Mouse (Mus musculus) midbrain, embryonic 10.5 days (tissue): ENCODE data around the gene Notch1. TPM values are rescaled to one million over a fixed set of nuclear protein-coding genes. Genes with fewer than 3 reads are reported as not detected.

Experiments used
- DNase-seq: peaks from one replicate; pipeline ENCODE4 v3.0.0-alpha.2; 2017; ENCODE audit warnings: low spot score
- H3K27ac ChIP-seq: fragments of 300-500 bp; sonication (generic); replicated peaks from 2 replicates; pipeline ENCODE4 v1.5.1; 2016; ENCODE audit warnings: mild to moderate bottlenecking
- H3K27me3 ChIP-seq: fragments of 300-500 bp; sonication (generic); 2 replicates; pipeline ENCODE4 v1.6.1; 2016; ENCODE audit warnings: low read depth, mild to moderate bottlenecking; ENCODE audit not compliant: poor library complexity, severe bottlenecking
- H3K36me3 ChIP-seq: fragments of 300-500 bp; sonication (generic); 2 replicates; pipeline ENCODE4 v1.6.1; 2016; ENCODE audit warnings: mild to moderate bottlenecking, moderate library complexity
- H3K4me1 ChIP-seq: fragments of 300-500 bp; sonication (generic); 2 replicates; pipeline ENCODE4 v1.6.1; 2016
- H3K4me3 ChIP-seq: fragments of 300-500 bp; sonication (generic); 2 replicates; pipeline ENCODE4 v1.5.1; 2016; ENCODE audit warnings: mild to moderate bottlenecking, moderate library complexity
- H3K9me3 ChIP-seq: fragments of 300-500 bp; sonication (generic); replicated peaks from 2 replicates; pipeline ENCODE4 v1.6.1; 2016; ENCODE audit warnings: mild to moderate bottlenecking
- WGBS: fragments of 180-500 bp; shearing (Covaris S2); methylation state at CpG from one replicate; pipeline ENCODE4 v1.1.7; 2016; 5-methylcytosine and 5-hydroxymethylcytosine counted together
- microRNA-seq: library from miRNA; unstranded; fragments of <30 nt; microRNA quantifications from one replicate; pipeline ENCODE4, GENCODE M21; 2017
- polyA plus RNA-seq: library from polyadenylated mRNA; unstranded; fragments of >200 nt; fragmentation: Nextera tagmentation; extraction: Ambion mirVana; gene quantifications from 2 replicates; pipeline ENCODE4 v1.2.1, GENCODE M21; 2016

The Notch1 gene
- polyA plus RNA-seq, 1 experiment from 2014 or later = 30.1 TPM

DNA sequence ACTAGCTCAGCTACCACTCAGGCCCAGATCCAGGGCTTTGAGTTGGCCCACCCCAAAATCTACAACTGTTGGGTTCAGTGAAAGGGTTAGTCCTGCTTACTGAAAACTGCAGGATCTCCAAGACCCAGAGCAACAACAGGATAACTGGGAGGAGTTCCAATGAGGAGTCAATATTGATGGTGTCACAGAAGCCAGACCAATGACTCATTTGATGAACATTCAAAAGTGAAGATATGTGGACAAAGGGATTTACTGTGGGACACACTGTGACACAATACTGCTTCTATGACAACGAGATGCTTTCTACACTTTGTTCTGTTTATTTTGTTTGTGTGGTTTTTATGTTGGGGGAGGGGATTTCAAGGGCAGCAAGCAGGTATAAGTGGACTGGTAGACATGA, 98.3 kb downstream of the Notch1 start:
- no peaks in the 10 kb centered on the region for H3K27me3 ChIP-seq
- peaks cover 100% of the 10 kb centered on the region for H3K36me3 ChIP-seq
- H3K9me3 ChIP-seq = no peaks in the 10 kb centered on the region
- 85% methylated on average over 1 of the region's 1 CpGs for WGBS
- H3K27ac ChIP-seq = no peak overlapping the region
- DNase-seq = no peak
- H3K4me3 ChIP-seq = no peak overlapping the region
- H3K4me1 ChIP-seq = no peaks in the 10 kb centered on the region

DNA sequence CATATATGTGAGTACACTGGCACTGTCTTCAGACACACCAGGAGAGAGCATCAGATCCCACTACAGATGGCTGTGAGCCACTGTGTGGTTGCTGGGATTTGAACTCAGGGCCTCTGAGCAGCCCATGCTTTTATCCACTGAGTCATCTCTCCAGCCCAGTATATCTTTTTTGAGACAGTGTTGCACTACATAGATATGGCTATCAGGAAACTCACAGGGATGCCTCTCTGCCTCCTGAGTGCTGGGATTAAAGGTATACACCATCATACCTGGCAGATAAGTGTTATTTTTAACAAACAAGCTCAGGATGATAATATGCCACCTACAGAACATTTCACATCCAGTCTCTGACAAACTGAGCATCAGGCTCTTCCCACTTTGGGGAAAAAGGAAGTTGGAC, 99.4 kb downstream of the Notch1 start:
- peaks cover 100% of the 10 kb centered on the region for H3K36me3 ChIP-seq
- H3K27ac ChIP-seq = no peak overlapping the region
- no peaks in the 10 kb centered on the region for H3K27me3 ChIP-seq
- no peaks in the 10 kb centered on the region for H3K4me1 ChIP-seq
- no peak overlapping the region for H3K4me3 ChIP-seq
- no peaks in the 10 kb centered on the region for H3K9me3 ChIP-seq
- DNase-seq = no peak

DNA sequence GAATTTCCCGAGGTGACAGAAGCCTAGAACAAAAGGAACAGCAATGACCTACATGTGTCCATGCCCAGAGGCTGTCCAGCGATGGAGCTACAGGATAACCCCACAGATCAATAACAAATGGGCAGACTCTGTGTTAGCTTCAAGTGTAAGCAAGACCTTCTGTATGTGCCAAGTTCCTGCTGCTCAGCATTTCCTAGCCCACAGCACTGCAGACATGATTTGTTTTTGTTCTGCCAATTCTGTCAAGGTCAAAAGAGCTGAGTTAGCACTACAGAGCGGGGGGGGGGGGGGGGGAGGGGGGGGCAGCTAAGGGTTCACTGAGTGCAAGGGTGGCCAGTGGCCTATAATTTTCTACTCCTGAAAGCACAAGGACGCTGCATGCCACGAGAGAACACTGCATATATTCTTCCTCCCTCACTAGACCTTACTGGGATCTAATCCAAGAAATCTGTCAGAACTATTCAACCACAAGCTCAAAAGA, 105.5 kb downstream of the Notch1 start:
- WGBS = 79% methylated on average over 5 of the region's 5 CpGs
- DNase-seq = no peak

DNA sequence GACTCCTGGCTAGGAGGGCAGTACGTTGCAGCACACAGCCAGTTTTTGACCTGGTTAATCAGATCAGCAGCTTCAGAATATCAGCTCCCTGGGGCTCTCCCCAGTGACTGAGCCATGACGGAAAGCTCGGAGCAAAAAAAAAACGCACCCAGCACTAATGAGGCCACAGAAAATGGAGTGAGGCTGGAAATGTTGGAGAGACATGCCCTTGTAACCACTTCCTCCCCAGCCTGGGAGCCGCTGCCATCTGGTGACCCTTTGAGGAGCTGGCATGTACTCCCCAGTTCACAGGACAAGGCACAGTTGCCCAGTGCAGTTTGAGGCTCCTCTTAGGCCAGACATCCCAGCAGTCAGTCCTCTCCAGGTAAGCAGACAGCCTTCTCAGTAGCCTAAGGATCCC, 106.4 kb downstream of the Notch1 start:
- Histone ChIP-seq H3K9me3 (no peaks in the 10 kb centered on the region), H3K4me1 (peaks cover 40% of the 10 kb centered on the region), H3K27ac (no peak overlapping the region), H3K36me3 (peaks cover 79% of the 10 kb centered on the region), H3K4me3 (no peak overlapping the region), H3K27me3 (no peaks in the 10 kb centered on the region)
- DNase-seq = no peak
- WGBS = 82% methylated on average over 5 of the region's 5 CpGs

More for the DNA sequence above, 105.5 kb downstream of the Notch1 start:
- Histone ChIP-seq H3K36me3 (peaks cover 82% of the 10 kb centered on the region), H3K4me3 (no peak overlapping the region), H3K4me1 (peaks cover 33% of the 10 kb centered on the region), H3K27me3 (no peaks in the 10 kb centered on the region), H3K9me3 (no peaks in the 10 kb centered on the region), H3K27ac (no peak overlapping the region)

DNA sequence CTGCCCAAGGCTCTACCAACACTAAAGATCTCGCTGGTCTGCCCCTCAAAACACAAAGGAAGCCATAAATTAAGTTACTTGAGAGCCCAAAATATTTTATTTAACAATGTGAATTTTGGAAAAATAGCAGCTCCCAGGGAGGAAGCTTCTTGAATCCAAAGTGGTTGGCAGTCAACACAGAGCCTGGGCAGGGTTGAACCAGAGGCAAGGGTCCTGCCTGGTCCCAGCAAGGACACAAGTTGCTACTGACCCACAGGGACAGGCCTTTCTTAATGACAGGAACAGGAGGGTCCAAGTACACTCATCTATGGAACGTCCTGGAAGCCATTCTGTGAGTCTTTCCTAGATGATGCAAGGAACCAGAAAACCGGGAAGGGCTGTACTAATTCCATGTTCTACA, 107.1 kb downstream of the Notch1 start:
- peak overlapping the region; percentile 96; the same call in 1 of the 2 replicates for H3K27ac ChIP-seq
- DNase-seq = no peak
- peaks cover 45% of the 10 kb centered on the region for H3K4me1 ChIP-seq
- H3K27me3 ChIP-seq = no peaks in the 10 kb centered on the region
- 60% methylated on average over 3 of the region's 3 CpGs for WGBS
- peak overlapping the region; percentile 95 for H3K4me3 ChIP-seq
- H3K9me3 ChIP-seq = no peaks in the 10 kb centered on the region
- H3K36me3 ChIP-seq = peaks cover 76% of the 10 kb centered on the region

DNA sequence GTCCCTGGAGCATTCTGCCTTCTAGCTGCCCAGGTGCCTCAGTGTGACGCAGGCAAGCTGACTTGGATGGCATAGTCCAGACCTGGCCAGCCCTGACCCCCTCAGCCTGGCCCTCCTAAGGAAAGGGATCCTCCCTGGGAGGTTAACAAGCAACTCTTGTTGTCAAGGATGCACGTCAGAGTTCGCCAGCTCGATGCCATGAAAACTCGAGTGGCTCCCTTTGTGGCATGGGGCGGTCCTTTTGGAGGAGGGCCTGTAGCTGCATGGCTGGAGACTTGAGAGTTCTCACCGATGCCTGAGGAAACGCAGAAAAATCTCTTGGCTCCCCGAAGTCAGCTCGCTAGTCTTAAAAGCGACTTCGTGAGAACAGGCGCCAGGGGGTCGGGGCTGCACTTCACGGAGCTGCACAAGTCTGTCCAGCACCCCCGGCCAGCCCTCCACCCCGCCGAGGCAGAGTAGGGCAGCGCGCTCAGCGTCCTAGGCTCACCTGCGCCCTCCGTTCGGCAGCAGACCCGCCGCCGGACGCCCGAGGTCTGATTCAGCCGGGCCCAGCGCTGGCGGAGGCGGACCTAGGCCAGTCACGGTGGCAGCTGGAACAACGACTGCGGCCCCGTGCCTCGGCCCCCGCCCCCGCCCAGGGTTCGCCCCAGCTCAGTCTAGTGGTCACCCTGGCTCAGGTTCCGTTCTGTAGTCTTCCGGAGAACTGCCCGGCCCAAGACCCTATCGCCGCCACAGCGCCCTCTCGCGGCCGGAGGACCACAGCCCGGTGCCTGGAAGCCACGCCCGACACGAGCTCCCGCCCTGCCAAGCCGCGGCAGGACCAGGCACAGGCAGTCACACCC, 107.7 kb downstream of the Notch1 start, which contains the start of gene Inpp5e:
TSS of gene Inpp5e (minus strand) at position 689 of the 842 bp plus-strand sequence.
- peaks cover 72% of the 10 kb centered on the region for H3K36me3 ChIP-seq

More for the DNA sequence above, 107.7 kb downstream of the Notch1 start, which contains the start of gene Inpp5e:
- H3K4me3 ChIP-seq = peak within 1 kb of the TSS; percentile 95
- DNase-seq = peak; percentile 98
- H3K27ac ChIP-seq = peak within 1 kb of the TSS; percentile 96
- peaks cover 45% of the 10 kb centered on the region for H3K4me1 ChIP-seq
- H3K9me3 ChIP-seq = no peaks in the 10 kb centered on the region
- WGBS = under 1% methylated on average over 57 of the region's 57 CpGs
- no peaks in the 10 kb centered on the region for H3K27me3 ChIP-seq

Small RNAs within 50 kb of the gene (microRNA-seq; reads per million reads assigned to microRNA genes)
- gene Mir6996 = 2.1 reads per million

Other genes starting within 250 kb of the Notch1 start
- gene Ccdc187, start 222.1 kb downstream of the Notch1 start, polyA plus RNA-seq = 0.02 and 0.07 TPM in 2 replicates
- 87.6 and 103 TPM in 2 replicates for gene Gpsm1, start 201.1 kb downstream of the Notch1 start, polyA plus RNA-seq
- 35.1 and 39.2 TPM in 2 replicates for gene Dnlz, start 164.6 kb downstream of the Notch1 start, polyA plus RNA-seq
- 0.77 and 1.9 TPM in 2 replicates for gene Card9, start 155.7 kb downstream of the Notch1 start, polyA plus RNA-seq
- 32.5 and 34.4 TPM in 2 replicates for gene Snapc4, start 136.0 kb downstream of the Notch1 start, polyA plus RNA-seq
- 128 and 132 TPM in 2 replicates for gene Entr1, start 127.3 kb downstream of the Notch1 start, polyA plus RNA-seq
- 156 TPM in 2 replicates for gene Pmpca, start 127.3 kb downstream of the Notch1 start, polyA plus RNA-seq
- 23.4 and 31.3 TPM in 2 replicates for gene Inpp5e, start 107.5 kb downstream of the Notch1 start, polyA plus RNA-seq
- 21.4 and 28.7 TPM in 2 replicates for gene Sec16a, start 71.4 kb downstream of the Notch1 start, polyA plus RNA-seq
- gene Egfl7, start 63.4 kb upstream of the Notch1 start, polyA plus RNA-seq = 68.5 and 85.7 TPM in 2 replicates
- gene Gm20532, start 70.0 kb upstream of the Notch1 start, polyA plus RNA-seq = not detected in 2 replicates
- gene Agpat2, start 87.8 kb upstream of the Notch1 start, polyA plus RNA-seq = 9.0 and 10.6 TPM in 2 replicates
- 36.4 and 51.4 TPM in 2 replicates for gene Fam69b, start 111.8 kb upstream of the Notch1 start, polyA plus RNA-seq
- not detected in 2 replicates for gene Lcn4, start 154.6 kb upstream of the Notch1 start, polyA plus RNA-seq